Mouse (Mus musculus): ENCODE measurements around the gene Tmem125. TPM values are rescaled to one million over a fixed set of nuclear protein-coding genes. Genes with fewer than 3 reads are reported as not detected.

The Tmem125 gene
- total RNA-seq (2021) = under 1 TPM; 0.24 to 0.32 TPM

- DNase-seq = peak; percentile 59
These were observed at the start of gene Tmem125 for GRCm38 (mm10) chr4:118543592-118544260. Gene Tmem125 (minus strand): TSS chr4:118544044.

DNA sequence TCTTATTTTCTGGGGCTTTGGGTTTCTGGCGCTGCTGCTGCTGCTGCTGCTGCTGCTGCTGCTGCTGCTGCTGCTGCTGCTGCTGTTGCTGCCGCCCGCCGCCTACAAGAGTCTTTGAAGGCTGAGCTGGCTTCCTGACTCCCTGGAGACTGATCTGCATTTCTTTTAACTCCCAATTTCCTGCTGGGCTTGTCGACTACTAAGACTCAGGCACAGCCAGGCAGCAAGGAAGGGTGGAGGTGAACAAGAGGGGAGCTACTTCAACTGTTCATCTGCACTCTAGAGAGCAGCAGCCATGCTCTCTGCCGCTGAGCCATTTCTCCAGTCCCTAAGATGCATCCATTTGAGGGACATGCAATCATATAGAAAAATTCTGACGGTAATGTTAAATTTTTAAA, 45.9 kb upstream of the Tmem125 start:
- no peak for DNase-seq

GRCm38 (mm10) chr4:118589053-118589732, 45.3 kb upstream of the Tmem125 start:
- no peak for DNase-seq

- DNase-seq = no peak
These were observed 38.8 kb upstream of the Tmem125 start for GRCm38 (mm10) chr4:118582629-118583028.

DNA sequence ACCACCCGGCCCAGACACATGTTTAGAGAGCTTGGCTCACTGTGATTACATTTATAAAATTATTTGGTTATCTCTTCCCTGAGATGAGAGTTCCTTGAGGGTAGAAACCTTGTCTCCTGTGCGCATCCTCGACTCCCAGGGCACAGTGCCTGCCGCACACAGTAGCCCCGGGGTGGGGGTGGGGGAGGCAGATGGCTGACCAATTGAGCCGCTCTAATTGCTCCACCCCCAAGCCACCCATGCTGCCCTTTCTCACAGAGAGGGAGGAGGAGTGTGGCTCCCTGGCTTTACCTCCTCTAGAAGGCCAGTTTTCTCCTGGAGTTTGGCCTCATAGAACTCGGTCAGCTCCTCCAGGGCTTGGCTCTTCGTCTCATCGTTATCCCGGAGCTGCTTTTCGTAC, 37.7 kb upstream of the Tmem125 start:
- DNase-seq = no peak

GRCm38 (mm10) chr4:118579313-118579712, 35.5 kb upstream of the Tmem125 start:
- DNase-seq = peak; percentile 63

DNA sequence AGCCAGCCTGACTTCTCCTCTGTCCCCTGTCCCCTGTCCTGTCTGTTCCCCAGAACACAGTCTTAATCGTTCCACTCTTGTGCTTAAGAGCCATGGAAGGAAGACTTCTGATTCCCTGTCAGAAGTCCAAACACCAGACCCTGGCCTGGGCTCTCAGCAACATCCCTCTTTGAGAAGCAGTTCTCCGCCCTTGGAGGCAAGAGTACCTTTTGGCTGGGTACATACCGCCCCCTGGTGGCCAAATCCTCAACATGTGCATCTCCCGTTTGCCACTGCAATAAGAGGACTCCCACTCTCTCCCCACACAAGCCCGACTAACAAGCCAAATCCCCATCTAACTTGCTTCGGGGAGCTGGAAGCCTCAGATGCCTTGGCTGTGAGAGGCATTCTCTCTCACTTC, 32.3 kb upstream of the Tmem125 start:
- peak; percentile 91 for DNase-seq

DNA sequence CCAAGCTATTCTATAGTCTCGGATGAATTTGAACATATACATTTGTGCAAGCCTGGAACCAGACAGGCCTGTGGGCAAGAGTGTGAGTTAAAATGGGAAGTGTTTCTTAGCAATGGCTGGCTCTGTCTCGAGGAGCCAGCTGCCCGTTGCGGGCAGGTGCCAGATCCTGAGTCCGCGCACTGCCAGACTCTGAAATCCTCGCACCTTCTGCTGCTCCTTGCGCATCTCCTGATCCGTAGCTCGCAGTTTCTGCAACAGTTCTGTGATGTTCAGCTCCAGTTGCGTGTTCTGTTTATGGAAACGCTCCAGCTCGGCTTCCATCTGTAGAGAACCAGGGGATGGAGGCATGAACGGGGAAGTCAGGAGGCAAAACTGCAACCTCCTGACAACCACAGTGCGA, 27.6 kb upstream of the Tmem125 start:
- no peak for DNase-seq

DNA sequence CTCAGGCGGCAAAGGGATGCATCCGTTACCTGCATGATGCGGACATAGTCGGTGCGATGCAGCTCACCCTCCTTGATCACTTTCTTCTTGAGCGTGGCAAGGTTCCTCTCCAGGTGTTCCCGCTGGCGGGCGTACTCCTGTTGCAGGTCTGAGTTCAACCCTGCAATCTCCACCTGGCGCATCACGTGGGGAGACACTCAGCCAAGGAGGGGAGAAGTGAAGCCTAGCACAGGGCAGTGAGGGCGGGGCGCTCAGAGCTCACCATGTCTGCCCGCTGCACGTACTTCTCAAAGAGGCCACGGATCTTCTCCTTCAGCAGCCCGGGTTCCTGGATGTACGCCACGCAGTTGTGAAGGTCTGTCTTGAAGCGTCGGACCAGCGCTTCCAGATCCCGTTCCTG, 25.5 kb upstream of the Tmem125 start:
- no peak for DNase-seq

- peak; percentile 11 for DNase-seq
These were observed 24.9 kb upstream of the Tmem125 start for GRCm38 (mm10) chr4:118568709-118569108.

DNA sequence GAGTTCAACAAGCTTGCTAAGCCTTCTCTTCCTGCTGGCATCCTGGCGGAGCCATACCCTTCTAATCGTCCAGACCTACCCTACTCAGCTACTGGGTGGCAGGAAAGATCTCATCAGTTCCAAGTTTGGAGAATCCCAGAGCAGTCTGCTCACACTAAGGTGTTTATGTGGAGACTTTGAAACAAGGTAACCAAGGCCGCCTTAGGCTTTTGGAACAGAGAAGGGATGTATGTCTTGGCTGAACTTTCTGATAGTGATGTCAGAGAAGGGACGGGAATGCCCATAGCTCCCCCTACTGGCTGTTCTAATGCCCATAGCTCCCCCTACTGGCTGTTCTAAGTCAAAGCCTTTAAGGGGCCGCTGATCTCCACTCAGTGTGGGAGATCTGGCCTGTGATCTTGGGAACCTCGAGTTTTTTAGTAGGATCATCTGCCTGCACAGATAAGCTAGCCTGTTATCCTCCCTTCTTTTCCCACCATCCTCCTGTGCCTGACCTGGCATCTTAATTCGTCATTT, 22.4 kb upstream of the Tmem125 start:
- peak; percentile 72 for DNase-seq

DNA sequence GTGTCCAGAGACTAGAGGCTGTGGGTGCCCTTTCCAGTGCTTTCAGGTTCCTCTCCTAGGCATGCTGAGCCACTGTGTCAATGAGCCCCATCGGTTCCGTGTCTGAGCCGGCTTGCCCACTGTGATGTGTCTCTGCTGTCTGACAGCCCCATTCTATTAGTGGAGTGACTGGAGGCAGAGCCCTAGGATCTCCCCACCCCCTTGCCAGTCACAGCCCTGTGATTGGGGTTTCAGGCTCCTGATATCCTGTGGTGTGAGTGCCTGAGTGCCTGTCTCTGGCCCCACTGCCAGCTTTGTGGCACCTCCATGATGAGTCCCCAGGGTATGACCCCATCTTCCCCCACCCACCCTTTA, 21.1 kb upstream of the Tmem125 start:
- DNase-seq = no peak

- DNase-seq = peak; percentile 40
These were observed 20.4 kb upstream of the Tmem125 start for GRCm38 (mm10) chr4:118564062-118564925.

- no peak for DNase-seq
These were observed 9.3 kb upstream of the Tmem125 start for GRCm38 (mm10) chr4:118553039-118553649.

DNA sequence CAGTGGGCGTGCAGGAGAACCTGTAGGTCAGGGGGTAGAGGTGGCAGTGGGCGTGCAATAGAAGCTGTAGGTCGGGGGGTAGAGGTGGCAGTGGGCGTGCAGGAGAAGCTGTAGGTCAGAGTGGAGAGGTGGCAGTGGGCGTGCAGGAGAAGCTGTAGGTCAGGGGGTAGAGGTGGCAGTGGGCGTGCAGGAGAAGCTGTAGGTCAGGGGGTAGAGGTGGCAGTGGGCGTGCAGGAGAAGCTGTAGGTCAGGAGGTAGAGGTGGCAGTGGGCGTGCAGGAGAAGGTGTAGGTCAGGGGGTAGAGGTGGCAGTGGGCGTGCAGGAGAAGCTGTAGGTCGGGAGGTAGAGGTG, 4.3 kb upstream of the Tmem125 start:
- DNase-seq = peak; percentile 44

- DNase-seq = peak; percentile 75
These were observed 3.7 kb upstream of the Tmem125 start for GRCm38 (mm10) chr4:118547424-118548129.

- no peak for DNase-seq
These were observed 740 bp upstream of the Tmem125 start for GRCm38 (mm10) chr4:118544441-118545127.

GRCm38 (mm10) chr4:118543158-118543530, 700 bp downstream of the Tmem125 start:
- DNase-seq = peak; percentile 27

- DNase-seq = no peak
These were observed 1.2 kb downstream of the Tmem125 start for GRCm38 (mm10) chr4:118542510-118543157.

DNA sequence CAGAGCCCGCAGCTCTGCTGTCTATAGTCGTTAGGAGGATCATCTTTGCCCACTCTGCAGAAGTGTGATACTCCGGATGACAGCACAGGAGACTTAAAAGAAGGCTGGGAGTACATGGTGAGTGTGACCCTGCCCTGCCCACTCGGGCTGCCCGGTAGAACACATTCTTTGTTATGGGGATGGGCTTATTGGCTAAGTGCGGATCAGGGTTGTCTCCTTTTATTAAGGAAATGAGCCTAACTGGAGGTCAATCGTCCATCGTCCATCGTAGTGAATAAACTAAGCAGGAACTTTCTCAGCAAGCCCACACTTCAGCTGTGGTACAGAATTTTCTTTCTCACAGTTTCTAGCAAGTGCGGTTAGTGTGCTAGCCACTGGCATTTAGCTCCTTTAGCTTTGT, 3.9 kb downstream of the Tmem125 start:
- DNase-seq = no peak

DNA sequence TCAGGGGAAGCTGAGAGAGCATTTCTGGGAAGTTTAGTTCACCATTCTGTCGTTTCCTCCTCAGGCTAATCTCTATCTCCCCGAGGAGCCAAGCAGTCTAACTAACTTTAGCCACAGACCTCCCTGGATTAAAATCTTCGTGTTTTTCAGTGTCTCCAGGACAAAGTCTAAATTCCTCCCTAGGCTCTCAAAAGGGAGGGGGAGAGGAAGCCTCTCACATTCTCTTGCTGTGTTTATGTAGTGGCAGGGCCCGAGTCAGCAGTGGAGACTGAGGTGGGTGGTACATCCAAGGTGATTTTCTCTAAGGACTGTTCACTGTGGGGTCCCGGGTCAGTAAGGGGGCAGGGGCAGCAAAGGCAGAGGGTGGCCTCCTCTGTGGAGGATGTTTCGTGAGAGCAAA, 6.0 kb downstream of the Tmem125 start:
- DNase-seq = no peak
